Mouse (Mus musculus) adrenal gland, postnatal 14 days (tissue): ENCODE results near the gene Mpped1. TPM values are rescaled to one million over a fixed set of nuclear protein-coding genes. Genes with fewer than 3 reads are reported as not detected.
A peak's percentile ranks its signal among the peaks of the same experiment; 100 is the strongest.

Source experiments
- DNase-seq: peaks from one replicate; pipeline ENCODE4 v3.0.0; 2021; ENCODE audit warnings: mixed read lengths
- long read RNA-seq, 2 experiments: library from polyadenylated mRNA; stranded (forward); transcript quantifications; one replicate each; pipeline ENCODE4 v2.0.0; 2021
- total RNA-seq: library from RNA; stranded (reverse); gene quantifications from 2 replicates; pipeline ENCODE4 v1.2.3, GENCODE M21; 2021

Mpped1 gene
- not detected in 2 replicates for total RNA-seq
- long read RNA-seq, experiment 1, result 0 reads
- long read RNA-seq, experiment 2, result 0 reads

GRCm38 (mm10) chr15:83779387-83779786, at the start of gene Mpped1:
Gene Mpped1 (plus strand): TSS chr15:83779467.
- DNase-seq, result no peak

- peak; percentile 17 for DNase-seq
These were observed 38.4 kb upstream of the Mpped1 start for GRCm38 (mm10) chr15:83740676-83741422.

GRCm38 (mm10) chr15:83742018-83742417, 37.2 kb upstream of the Mpped1 start:
- DNase-seq, result peak; percentile 50

GRCm38 (mm10) chr15:83746311-83746710, 33.0 kb upstream of the Mpped1 start:
- no peak for DNase-seq

GRCm38 (mm10) chr15:83748986-83749385, 30.3 kb upstream of the Mpped1 start:
- DNase-seq, result no peak

- no peak for DNase-seq
These were observed 29.8 kb upstream of the Mpped1 start for GRCm38 (mm10) chr15:83749436-83749835.

GRCm38 (mm10) chr15:83756742-83757141, 22.5 kb upstream of the Mpped1 start:
- DNase-seq, result peak; percentile 30

GRCm38 (mm10) chr15:83758958-83759357, 20.3 kb upstream of the Mpped1 start:
- peak; percentile 21 for DNase-seq

GRCm38 (mm10) chr15:83760683-83761082, 18.6 kb upstream of the Mpped1 start:
- peak; percentile 52 for DNase-seq

- no peak for DNase-seq
These were observed 17.8 kb upstream of the Mpped1 start for GRCm38 (mm10) chr15:83761512-83761911.

- DNase-seq, result no peak
These were observed 13.8 kb upstream of the Mpped1 start for GRCm38 (mm10) chr15:83765388-83766029.

GRCm38 (mm10) chr15:83771346-83772053, 7.8 kb upstream of the Mpped1 start:
- DNase-seq, result no peak

- DNase-seq, result peak; percentile 72
These were observed 6.8 kb upstream of the Mpped1 start for GRCm38 (mm10) chr15:83772460-83772859.

- DNase-seq, result no peak
These were observed 6.3 kb upstream of the Mpped1 start for GRCm38 (mm10) chr15:83772953-83773352.

GRCm38 (mm10) chr15:83774922-83775321, 4.3 kb upstream of the Mpped1 start:
- DNase-seq, result no peak

- DNase-seq, result no peak
These were observed 2.8 kb upstream of the Mpped1 start for GRCm38 (mm10) chr15:83776265-83777000.

GRCm38 (mm10) chr15:83777476-83777875, 1.8 kb upstream of the Mpped1 start:
- no peak for DNase-seq

- DNase-seq, result no peak
These were observed 831 bp downstream of the Mpped1 start for GRCm38 (mm10) chr15:83779855-83780740.

GRCm38 (mm10) chr15:83781304-83781703, 2.0 kb downstream of the Mpped1 start:
- DNase-seq, result no peak

- no peak for DNase-seq
These were observed 3.0 kb downstream of the Mpped1 start for GRCm38 (mm10) chr15:83782284-83782683.

- no peak for DNase-seq
These were observed 5.5 kb downstream of the Mpped1 start for GRCm38 (mm10) chr15:83784772-83785171.
